Mouse (Mus musculus): ENCODE measurements around the gene Phc2. TPM values are rescaled to one million over a fixed set of nuclear protein-coding genes. Genes with fewer than 3 reads are reported as not detected.

The Phc2 gene
- polyA plus RNA-seq, 1 experiment from 2014 or later: 27.1 TPM

- Histone ChIP-seq H3K9me3 (ENCODE audit: control insufficient read depth, low read length) (no peaks in the 10 kb centered on the region), H3K36me3 (ENCODE audit: control insufficient read depth, insufficient read depth, low read length) (no peaks in the 10 kb centered on the region), H3K4me1 (replicated peaks; ENCODE audit: control insufficient read depth, insufficient read depth) (0 out of 2 replicates have a peak, but pooled peaks cover 2% of the 10 kb centered on the region), H3K4me2 (replicated peaks; ENCODE audit: low read depth) (no peak overlapping the region), H3K4me3 (ENCODE audit: low read depth, low read length) (no peak overlapping the region), H3K9ac (ENCODE audit: low read length) (no peak overlapping the region), H3K27me3 (ENCODE audit: control insufficient read depth, insufficient read depth, low read length) (no peaks in the 10 kb centered on the region), H3K27ac (replicated peaks) (no peak overlapping the region)
- DNase-seq (ENCODE audit: low spot score): no peak
- ATAC-seq (ENCODE audit: low FRiP score, low TSS enrichment): no peak
- no peak for TF ChIP-seq EP300 (optimal IDR thresholded peaks at IDR 0.05)
- TF ChIP-seq CTCF (IDR thresholded peaks at IDR 0.05; ENCODE audit: low read depth): no peak
- 81% methylated on average over 6 of the region's 6 CpGs for WGBS
These were observed 14.7 kb downstream of the Phc2 start for GRCm38 (mm10) chr4:128669229-128669628.

- 0 out of 2 replicates have a peak, but pooled peaks cover 2% of the 10 kb centered on the region for H3K4me1 ChIP-seq (replicated peaks; ENCODE audit: control insufficient read depth, insufficient read depth)
- no peak overlapping the region for H3K9ac ChIP-seq (ENCODE audit: low read length)
- no peak for TF ChIP-seq EP300 (optimal IDR thresholded peaks at IDR 0.05)
- no peak for TF ChIP-seq CTCF (IDR thresholded peaks at IDR 0.05; ENCODE audit: low read depth)
- ATAC-seq (ENCODE audit: low FRiP score, low TSS enrichment) (peak; percentile 51; the same call in 1 of the 2 replicates), DNase-seq (ENCODE audit: low spot score) (no peak)
- no peak overlapping the region for H3K4me3 ChIP-seq (ENCODE audit: low read depth, low read length)
- H3K36me3 ChIP-seq (ENCODE audit: control insufficient read depth, insufficient read depth, low read length): no peaks in the 10 kb centered on the region
- 24% methylated on average over 11 of the region's 11 CpGs for WGBS
- no peaks in the 10 kb centered on the region for H3K27me3 ChIP-seq (ENCODE audit: control insufficient read depth, insufficient read depth, low read length)
- no peaks in the 10 kb centered on the region for H3K9me3 ChIP-seq (ENCODE audit: control insufficient read depth, low read length)
- H3K27ac ChIP-seq (replicated peaks): no peak overlapping the region
- no peak overlapping the region for H3K4me2 ChIP-seq (replicated peaks; ENCODE audit: low read depth)
These were observed 16.2 kb downstream of the Phc2 start for GRCm38 (mm10) chr4:128670566-128671191.

DNA sequence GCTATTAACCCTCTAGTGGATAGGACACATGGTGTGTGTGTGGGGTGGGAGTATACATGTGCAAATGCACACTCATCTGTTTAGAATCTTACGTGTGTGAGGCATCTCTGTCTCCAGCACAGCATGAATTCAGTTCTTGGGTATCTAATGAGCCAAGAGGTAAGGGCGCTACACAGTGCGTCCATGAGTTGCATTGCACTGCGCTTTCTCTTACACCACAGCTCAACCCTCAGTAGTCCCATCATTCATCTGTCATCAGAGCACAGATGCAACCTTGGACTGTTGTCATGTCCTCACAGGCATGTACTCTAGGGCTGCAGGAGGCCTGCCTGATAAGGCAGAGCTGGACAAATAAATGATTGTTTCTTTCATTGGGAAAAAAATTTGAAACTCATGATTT lies 18.0 kb downstream of the Phc2 start:
- Histone ChIP-seq H3K4me3 (ENCODE audit: low read depth, low read length) (no peak overlapping the region), H3K36me3 (ENCODE audit: control insufficient read depth, insufficient read depth, low read length) (no peaks in the 10 kb centered on the region), H3K9ac (ENCODE audit: low read length) (no peak overlapping the region), H3K9me3 (ENCODE audit: control insufficient read depth, low read length) (no peaks in the 10 kb centered on the region), H3K4me1 (replicated peaks; ENCODE audit: control insufficient read depth, insufficient read depth) (0 out of 2 replicates have a peak, but pooled peaks cover 2% of the 10 kb centered on the region), H3K4me2 (replicated peaks; ENCODE audit: low read depth) (no peak overlapping the region), H3K27me3 (ENCODE audit: control insufficient read depth, insufficient read depth, low read length) (no peaks in the 10 kb centered on the region), H3K27ac (replicated peaks) (no peak overlapping the region)
- WGBS: 92% methylated on average over 4 of the region's 4 CpGs
- ATAC-seq (ENCODE audit: low FRiP score, low TSS enrichment) (no peak), DNase-seq (ENCODE audit: low spot score) (no peak)
- TF ChIP-seq EP300 (optimal IDR thresholded peaks at IDR 0.05) (no peak), CTCF (IDR thresholded peaks at IDR 0.05; ENCODE audit: low read depth) (no peak)

GRCm38 (mm10) chr4:128678564-128679217 lies 24.2 kb downstream of the Phc2 start:
- Histone ChIP-seq H3K36me3 (ENCODE audit: control insufficient read depth, insufficient read depth, low read length) (no peaks in the 10 kb centered on the region), H3K4me3 (ENCODE audit: low read depth, low read length) (no peak overlapping the region), H3K4me2 (replicated peaks; ENCODE audit: low read depth) (0 out of 2 replicates have a peak overlapping the region, but pooled peaks have one; percentile 8), H3K9me3 (ENCODE audit: control insufficient read depth, low read length) (no peaks in the 10 kb centered on the region), H3K27ac (replicated peaks) (no peak overlapping the region), H3K27me3 (ENCODE audit: control insufficient read depth, insufficient read depth, low read length) (no peaks in the 10 kb centered on the region), H3K4me1 (replicated peaks; ENCODE audit: control insufficient read depth, insufficient read depth) (no peaks in the 10 kb centered on the region), H3K9ac (ENCODE audit: low read length) (no peak overlapping the region)
- TF ChIP-seq CTCF (IDR thresholded peaks at IDR 0.05; ENCODE audit: low read depth) (no peak), EP300 (optimal IDR thresholded peaks at IDR 0.05) (no peak)
- DNase-seq (ENCODE audit: low spot score): no peak
- WGBS: 59% methylated on average over 13 of the region's 13 CpGs
- no peak for ATAC-seq (ENCODE audit: low FRiP score, low TSS enrichment)

GRCm38 (mm10) chr4:128681126-128681525 lies 26.6 kb downstream of the Phc2 start:
- H3K27ac ChIP-seq (replicated peaks): no peak overlapping the region
- H3K4me2 ChIP-seq (replicated peaks; ENCODE audit: low read depth): no peak overlapping the region
- no peak overlapping the region for H3K4me3 ChIP-seq (ENCODE audit: low read depth, low read length)
- 0 out of 2 replicates have a peak, but pooled peaks have one; percentile 51 for ATAC-seq (ENCODE audit: low FRiP score, low TSS enrichment)
- no peaks in the 10 kb centered on the region for H3K9me3 ChIP-seq (ENCODE audit: control insufficient read depth, low read length)
- H3K4me1 ChIP-seq (replicated peaks; ENCODE audit: control insufficient read depth, insufficient read depth): no peaks in the 10 kb centered on the region
- peak; percentile 64 for TF ChIP-seq CTCF (IDR thresholded peaks at IDR 0.05; ENCODE audit: low read depth)
- TF ChIP-seq EP300 (optimal IDR thresholded peaks at IDR 0.05): no peak
- H3K9ac ChIP-seq (ENCODE audit: low read length): no peak overlapping the region
- WGBS: 52% methylated on average over 8 of the region's 8 CpGs
- DNase-seq (ENCODE audit: low spot score): no peak
- H3K36me3 ChIP-seq (ENCODE audit: control insufficient read depth, insufficient read depth, low read length): no peaks in the 10 kb centered on the region
- no peaks in the 10 kb centered on the region for H3K27me3 ChIP-seq (ENCODE audit: control insufficient read depth, insufficient read depth, low read length)

- H3K4me1 ChIP-seq (replicated peaks; ENCODE audit: control insufficient read depth, insufficient read depth): no peaks in the 10 kb centered on the region
- H3K27ac ChIP-seq (replicated peaks): no peak overlapping the region
- no peak for ATAC-seq (ENCODE audit: low FRiP score, low TSS enrichment)
- no peak for DNase-seq (ENCODE audit: low spot score)
- H3K9me3 ChIP-seq (ENCODE audit: control insufficient read depth, low read length): no peaks in the 10 kb centered on the region
- no peak overlapping the region for H3K4me3 ChIP-seq (ENCODE audit: low read depth, low read length)
- no peak overlapping the region for H3K9ac ChIP-seq (ENCODE audit: low read length)
- no peaks in the 10 kb centered on the region for H3K36me3 ChIP-seq (ENCODE audit: control insufficient read depth, insufficient read depth, low read length)
- WGBS: 85% methylated on average over 13 of the region's 13 CpGs
- no peaks in the 10 kb centered on the region for H3K27me3 ChIP-seq (ENCODE audit: control insufficient read depth, insufficient read depth, low read length)
- H3K4me2 ChIP-seq (replicated peaks; ENCODE audit: low read depth): no peak overlapping the region
- TF ChIP-seq EP300 (optimal IDR thresholded peaks at IDR 0.05) (no peak), CTCF (IDR thresholded peaks at IDR 0.05; ENCODE audit: low read depth) (no peak)
These were observed 27.8 kb downstream of the Phc2 start for GRCm38 (mm10) chr4:128682281-128682680.

All from stomach, postnatal 0 days (tissue).